Mouse (Mus musculus): ENCODE results near the gene Miip. TPM values are rescaled to one million over a fixed set of nuclear protein-coding genes. Genes with fewer than 3 reads are reported as not detected.

Gene Miip
- 41.4 and 46.9 TPM in 2 replicates for polyA plus RNA-seq (2012; rRNA removed)

DNA sequence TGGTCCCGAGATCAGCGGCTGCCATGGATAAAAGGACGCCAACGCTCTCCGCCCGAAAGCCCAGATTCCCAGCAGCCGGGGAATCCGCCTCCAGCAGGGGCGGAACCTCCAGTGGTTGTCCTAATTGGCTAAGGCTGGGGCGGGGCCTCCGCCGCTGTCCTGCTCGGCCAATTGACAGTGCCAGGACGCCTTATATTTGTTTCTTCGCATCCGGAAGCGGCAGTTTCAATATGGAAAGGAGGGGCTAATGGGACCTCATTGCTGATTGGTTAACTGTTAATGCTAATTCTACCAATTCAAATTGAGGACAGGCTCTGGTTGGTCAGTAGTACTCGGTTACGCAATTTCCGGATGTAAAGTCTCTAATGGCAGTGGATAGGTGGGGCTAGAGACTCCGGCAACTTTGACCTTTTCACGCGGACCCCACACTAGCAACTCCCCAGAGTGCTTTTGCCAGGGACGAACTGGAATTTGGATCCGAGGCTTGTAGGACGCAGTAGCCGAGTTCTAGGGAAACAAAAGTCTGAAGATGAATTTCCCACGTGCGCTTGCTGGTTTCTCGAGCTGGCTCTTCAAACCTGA lies at the start of gene Miip, which contains the start of gene Fv1:
Miip (minus strand) TSS at position 367 of the 582 bp plus-strand sequence.
Fv1 (plus strand) TSS at position 530 of the 582 bp plus-strand sequence.

DNA sequence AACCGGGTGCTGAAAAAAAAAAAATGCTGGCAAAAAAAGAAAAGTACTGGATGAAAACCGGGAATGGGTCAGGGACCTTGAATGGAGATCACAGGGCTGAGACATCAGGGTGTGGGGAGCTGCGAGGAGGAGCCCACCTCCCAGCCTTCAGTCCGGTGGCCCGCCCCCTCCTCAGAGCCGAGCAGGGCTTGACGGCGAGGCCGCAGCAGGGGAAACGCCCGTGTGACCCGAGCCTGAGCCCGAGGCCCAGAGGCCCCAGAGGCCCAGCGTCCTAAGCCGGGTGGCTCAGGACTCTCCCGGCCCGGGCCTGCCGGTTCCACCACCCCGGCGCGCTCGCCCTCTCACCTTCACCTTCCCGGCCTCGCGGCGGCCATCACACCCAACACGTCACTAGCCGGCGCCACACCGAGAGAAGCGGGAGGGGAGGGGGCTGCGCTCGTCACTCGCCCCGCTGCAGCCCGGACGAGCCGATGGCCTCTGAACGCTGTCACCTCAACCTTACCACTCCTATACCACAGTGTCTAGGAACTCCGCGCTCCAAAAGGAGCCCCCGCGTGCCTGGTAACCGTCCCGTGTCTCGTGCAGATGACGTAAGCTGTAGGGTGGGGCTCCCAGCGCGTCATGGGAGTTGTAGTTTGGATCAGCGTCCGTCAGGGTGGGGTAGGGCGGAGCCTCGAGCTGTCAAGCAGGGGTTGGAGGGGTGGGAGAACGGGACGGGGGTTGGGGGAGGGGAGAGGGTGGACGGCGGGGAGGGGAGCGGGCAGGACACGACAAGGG lies 35.9 kb upstream of the Miip start, which contains the start of gene Mfn2:
Mfn2 (minus strand) TSS at position 392 of the 777 bp plus-strand sequence.

DNA sequence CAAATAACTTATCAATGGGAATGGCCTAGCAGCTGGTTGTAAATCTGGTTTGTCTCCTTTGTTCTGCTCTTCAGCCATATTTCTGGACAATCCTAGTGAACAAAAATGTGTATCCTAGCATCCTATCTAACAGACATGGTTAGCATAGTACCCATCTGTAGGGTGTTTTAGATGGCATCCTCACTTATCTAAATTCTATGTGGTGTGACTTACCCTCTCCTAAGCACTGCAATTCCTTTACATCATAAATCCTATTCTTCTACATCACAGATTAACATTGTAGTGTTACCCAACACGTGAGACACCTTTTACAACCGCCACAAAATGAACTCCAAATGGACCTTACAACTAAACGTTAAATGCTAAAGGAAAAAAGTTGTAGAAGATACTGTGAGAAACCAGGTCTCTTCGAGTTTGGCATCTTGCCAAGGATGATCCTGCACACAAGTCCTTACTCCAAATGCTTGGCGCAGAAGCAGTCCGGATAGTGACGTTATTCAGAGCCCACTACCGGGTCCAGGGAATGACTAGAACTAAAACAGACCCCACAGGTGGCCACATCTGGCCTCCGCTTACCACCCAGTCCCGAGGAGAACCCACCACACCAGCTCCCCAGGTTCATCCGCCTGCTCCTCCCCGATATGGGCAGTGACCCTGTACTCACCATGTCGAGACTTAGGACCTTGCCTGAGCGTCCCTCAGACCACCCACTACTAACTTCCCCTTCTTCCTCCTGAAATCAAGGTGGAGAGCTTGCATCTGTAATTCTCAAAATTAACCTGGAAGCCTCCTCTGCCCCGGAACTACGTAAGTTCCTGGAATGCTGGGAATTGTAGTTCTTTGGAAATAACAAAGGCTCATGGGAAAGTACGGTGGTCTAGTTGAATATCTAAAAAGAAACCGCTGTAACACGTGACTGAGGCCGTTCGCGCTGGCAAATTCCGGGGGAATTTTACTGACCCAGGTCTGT lies 20.7 kb downstream of the Miip start, which contains the start of gene Zfp933:
Zfp933 (minus strand) TSS at position 753 of the 970 bp plus-strand sequence.

Other genes starting within 250 kb of the Miip start
- not detected in 2 replicates for gene Zfp979, start 226.3 kb downstream of the Miip start, polyA plus RNA-seq (2012; rRNA removed)
- not detected in 2 replicates for gene Zfp534, start 166.3 kb downstream of the Miip start, polyA plus RNA-seq (2012; rRNA removed)
- 0.02 TPM in 1 of 2 replicates, not detected in the other for gene Zfp984, start 59.0 kb downstream of the Miip start, polyA plus RNA-seq (2012; rRNA removed)
- gene Zfp933, start 20.4 kb downstream of the Miip start, polyA plus RNA-seq (2012; rRNA removed): 0.04 and 0.17 TPM in 2 replicates
- gene Fv1, start 163 bp upstream of the Miip start, polyA plus RNA-seq (2012; rRNA removed): 0.19 and 0.53 TPM in 2 replicates
- 23.7 and 26.1 TPM in 2 replicates for gene Mfn2, start 35.9 kb upstream of the Miip start, polyA plus RNA-seq (2012; rRNA removed)
- 14.3 and 15.6 TPM in 2 replicates for gene Plod1, start 68.0 kb upstream of the Miip start, polyA plus RNA-seq (2012; rRNA removed)
- 55.4 and 74.4 TPM in 2 replicates for gene 2510039O18Rik, start 72.1 kb upstream of the Miip start, polyA plus RNA-seq (2012; rRNA removed)
- not detected in 2 replicates for gene Nppb, start 117.0 kb upstream of the Miip start, polyA plus RNA-seq (2012; rRNA removed)
- gene Nppa, start 131.9 kb upstream of the Miip start, polyA plus RNA-seq (2012; rRNA removed): 0.10 TPM in 1 of 2 replicates, not detected in the other
- gene Clcn6, start 170.0 kb upstream of the Miip start, polyA plus RNA-seq (2012; rRNA removed): 1.7 and 2.1 TPM in 2 replicates
- 10.9 and 11.4 TPM in 2 replicates for gene Mthfr, start 170.3 kb upstream of the Miip start, polyA plus RNA-seq (2012; rRNA removed)
- gene Agtrap, start 219.2 kb upstream of the Miip start, polyA plus RNA-seq (2012; rRNA removed): 36.5 and 39.3 TPM in 2 replicates

Measured in stomach, adult 2 months (tissue).